Mouse (Mus musculus) macrophage (primary cell): ENCODE measurements around the gene Csf3. TPM values are rescaled to one million over a fixed set of nuclear protein-coding genes. Genes with fewer than 3 reads are reported as not detected.
"Not testable (repeated sequence)": the region's sequence is repeated elsewhere in the genome, so short reads cannot be mapped to it uniquely, and the experiment has no call there.

Experiments used
- H3K27ac ChIP-seq: fragments of 350-480 bp; formaldehyde crosslinking; 2 replicates; pipeline ENCODE4 v1.9.0; 2021
- H3K36me3 ChIP-seq: fragments of 350-480 bp; formaldehyde crosslinking; 2 replicates; pipeline ENCODE4 v1.9.0; 2021; ENCODE audit errors: inconsistent target
- H3K4me3 ChIP-seq: fragments of 350-480 bp; formaldehyde crosslinking; 2 replicates; pipeline ENCODE4 v1.9.0; 2021; ENCODE audit errors: inconsistent target
- H3K79me2 ChIP-seq: fragments of 350-480 bp; formaldehyde crosslinking; 2 replicates; pipeline ENCODE4 v1.9.0; 2021; ENCODE audit errors: inconsistent target
- WGBS: methylation state at CpG from one replicate; pipeline ENCODE4 v1.1.7; 2026; ENCODE audit warnings: inconsistent platforms; ENCODE audit not compliant: missing documents; 5-methylcytosine and 5-hydroxymethylcytosine counted together
- polyA plus RNA-seq: library from polyadenylated mRNA; stranded (reverse); fragments of 250-400 nt; gene quantifications from 3 replicates; pipeline ENCODE4 v1.2.4, GENCODE M21; 2018; ENCODE audit warnings: inconsistent platforms

The Csf3 gene
- polyA plus RNA-seq, 1 experiment from 2014 or later = not detected

DNA sequence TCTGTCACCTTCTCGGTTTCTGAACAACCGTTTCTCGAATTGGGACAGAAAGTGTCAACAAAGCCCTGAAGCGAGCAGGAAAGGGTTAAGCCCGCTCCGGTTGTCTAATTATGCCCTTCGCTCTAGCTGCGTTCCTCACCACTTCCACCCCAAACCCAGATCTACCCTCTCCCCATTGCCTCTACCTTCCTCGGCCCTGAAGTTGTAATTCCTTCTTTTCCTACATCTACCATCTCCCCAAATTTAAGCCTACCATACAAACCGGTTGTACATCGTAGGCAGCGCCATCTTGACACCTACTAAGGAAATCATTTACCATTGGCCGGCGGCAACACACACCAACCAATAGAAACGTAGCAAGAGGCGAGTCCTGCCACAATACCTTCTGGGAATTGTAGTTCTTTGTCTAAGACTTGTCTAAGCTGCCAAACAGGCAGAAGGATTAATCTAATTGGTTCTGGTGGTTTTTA lies 28.1 kb downstream of the Csf3 start, which contains the start of gene Med24:
TSS of gene Med24 (minus strand) at position 317 of the 470 bp plus-strand sequence.
- Histone ChIP-seq H3K79me2 (peaks cover 6% of the 10 kb centered on the region; the same call in 1 of the 2 replicates), H3K27ac (peak within 1 kb of the TSS; percentile 21), H3K36me3 (no peaks in the 10 kb centered on the region), H3K4me3 (peak within 1 kb of the TSS; percentile 87)
- WGBS = under 1% methylated on average over 16 of the region's 16 CpGs

DNA sequence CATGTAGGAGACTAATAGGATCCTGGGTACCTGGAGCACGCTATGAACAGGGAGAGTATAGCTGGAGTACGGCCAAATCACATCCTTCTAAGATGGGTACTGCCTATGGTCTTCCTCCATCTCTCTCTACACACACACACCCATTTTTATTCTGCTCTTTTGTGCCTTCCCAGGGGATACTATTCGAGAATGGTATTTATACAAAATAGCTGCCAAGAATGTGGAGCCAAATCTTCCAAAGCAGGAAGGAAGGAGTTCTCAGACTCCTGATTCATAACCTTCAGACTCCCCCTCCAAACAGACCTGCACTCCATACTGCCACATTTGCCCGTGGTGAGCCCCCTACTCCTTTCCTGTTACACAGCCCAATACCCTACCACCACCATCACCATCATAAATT lies 29.7 kb downstream of the Csf3 start:
- Histone ChIP-seq H3K4me3 (no peak overlapping the region), H3K36me3 (no peaks in the 10 kb centered on the region), H3K27ac (no peak overlapping the region), H3K79me2 (peaks cover 6% of the 10 kb centered on the region; the same call in 1 of the 2 replicates)
- WGBS = 86% methylated on average over 4 of the region's 4 CpGs

- Histone ChIP-seq H3K36me3 (no peaks in the 10 kb centered on the region), H3K27ac (no peak overlapping the region), H3K79me2 (peaks cover 6% of the 10 kb centered on the region; the same call in 1 of the 2 replicates), H3K4me3 (no peak overlapping the region)
- 96% methylated on average over 5 of the region's 5 CpGs for WGBS
These were observed 30.1 kb downstream of the Csf3 start for GRCm38 (mm10) chr11:98731134-98731533.

- Histone ChIP-seq H3K4me3 (no peak overlapping the region), H3K36me3 (no peaks in the 10 kb centered on the region), H3K79me2 (no peaks in the 10 kb centered on the region), H3K27ac (no peak overlapping the region)
- WGBS = 81% methylated on average over 3 of the region's 3 CpGs
These were observed 33.0 kb downstream of the Csf3 start for GRCm38 (mm10) chr11:98734020-98734419.

- Histone ChIP-seq H3K36me3 (no peaks in the 10 kb centered on the region), H3K79me2 (no peaks in the 10 kb centered on the region), H3K4me3 (no peak overlapping the region), H3K27ac (no peak overlapping the region)
- WGBS = 96% methylated on average over 4 of the region's 4 CpGs
These were observed 34.0 kb downstream of the Csf3 start for GRCm38 (mm10) chr11:98735111-98735510.

DNA sequence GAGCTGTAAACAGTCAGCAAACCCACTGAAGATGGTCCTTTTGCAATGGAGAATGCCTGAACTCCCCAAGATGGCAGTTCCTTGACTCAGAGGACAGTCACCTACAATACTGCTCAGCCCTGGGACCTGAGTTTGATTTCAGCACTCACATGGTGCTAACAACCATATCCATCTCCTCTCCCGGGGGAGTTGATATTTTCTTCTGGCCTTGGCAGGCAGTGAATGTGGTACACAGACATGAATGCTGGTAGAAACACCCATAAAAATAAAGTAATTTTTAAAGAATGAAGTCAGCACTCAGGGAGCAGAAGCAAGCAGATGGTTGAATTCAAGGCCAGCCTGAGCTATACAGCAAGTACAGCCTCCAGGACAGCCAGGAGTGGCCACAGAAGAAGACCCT lies 35.1 kb downstream of the Csf3 start:
- no peaks in the 10 kb centered on the region for H3K36me3 ChIP-seq
- H3K4me3 ChIP-seq = no peak overlapping the region
- WGBS = 91% methylated on average over 1 of the region's 1 CpGs
- H3K79me2 ChIP-seq = no peaks in the 10 kb centered on the region
- no peak overlapping the region for H3K27ac ChIP-seq

- not testable (repeated sequence) for H3K4me3 ChIP-seq, H3K79me2 ChIP-seq, H3K27ac ChIP-seq, H3K36me3 ChIP-seq
- 92% methylated on average over 2 of the region's 2 CpGs for WGBS
These were observed 36.2 kb downstream of the Csf3 start for GRCm38 (mm10) chr11:98737220-98737619.

GRCm38 (mm10) chr11:98738428-98738911 lies 37.4 kb downstream of the Csf3 start:
- H3K36me3 ChIP-seq = no peaks in the 10 kb centered on the region
- H3K4me3 ChIP-seq = no peak overlapping the region
- no peak overlapping the region for H3K27ac ChIP-seq
- WGBS = 88% methylated on average over 4 of the region's 4 CpGs
- no peaks in the 10 kb centered on the region; the same call in 1 of the 2 replicates for H3K79me2 ChIP-seq

DNA sequence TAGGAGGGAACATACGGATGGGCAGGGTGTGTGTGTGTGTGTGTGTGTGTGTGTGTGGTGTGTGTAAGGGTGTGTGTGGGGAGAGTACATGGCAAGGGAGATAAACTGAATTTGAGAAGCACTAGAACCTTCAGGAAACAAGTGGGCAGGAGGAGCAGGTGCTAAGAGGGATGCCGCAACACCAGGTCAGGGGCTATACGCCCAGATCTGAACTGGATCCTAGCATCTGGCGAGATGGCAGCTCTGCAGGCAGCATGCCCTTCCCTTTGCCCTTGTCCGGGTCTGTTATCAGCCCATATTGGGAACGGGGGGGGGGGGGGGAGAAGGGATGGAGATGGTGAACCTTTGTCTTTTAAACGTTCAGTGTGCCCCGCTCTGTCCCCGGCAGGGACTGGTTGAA lies 37.9 kb downstream of the Csf3 start:
- H3K36me3 ChIP-seq = no peaks in the 10 kb centered on the region
- H3K27ac ChIP-seq = no peak overlapping the region
- WGBS = 89% methylated on average over 9 of the region's 9 CpGs
- no peaks in the 10 kb centered on the region; the same call in 1 of the 2 replicates for H3K79me2 ChIP-seq
- no peak overlapping the region for H3K4me3 ChIP-seq

GRCm38 (mm10) chr11:98740026-98740392 lies 38.9 kb downstream of the Csf3 start:
- 58% methylated on average over 8 of the region's 8 CpGs for WGBS
- Histone ChIP-seq H3K27ac (no peak overlapping the region), H3K36me3 (no peaks in the 10 kb centered on the region), H3K79me2 (no peaks in the 10 kb centered on the region; the same call in 1 of the 2 replicates), H3K4me3 (no peak overlapping the region)

DNA sequence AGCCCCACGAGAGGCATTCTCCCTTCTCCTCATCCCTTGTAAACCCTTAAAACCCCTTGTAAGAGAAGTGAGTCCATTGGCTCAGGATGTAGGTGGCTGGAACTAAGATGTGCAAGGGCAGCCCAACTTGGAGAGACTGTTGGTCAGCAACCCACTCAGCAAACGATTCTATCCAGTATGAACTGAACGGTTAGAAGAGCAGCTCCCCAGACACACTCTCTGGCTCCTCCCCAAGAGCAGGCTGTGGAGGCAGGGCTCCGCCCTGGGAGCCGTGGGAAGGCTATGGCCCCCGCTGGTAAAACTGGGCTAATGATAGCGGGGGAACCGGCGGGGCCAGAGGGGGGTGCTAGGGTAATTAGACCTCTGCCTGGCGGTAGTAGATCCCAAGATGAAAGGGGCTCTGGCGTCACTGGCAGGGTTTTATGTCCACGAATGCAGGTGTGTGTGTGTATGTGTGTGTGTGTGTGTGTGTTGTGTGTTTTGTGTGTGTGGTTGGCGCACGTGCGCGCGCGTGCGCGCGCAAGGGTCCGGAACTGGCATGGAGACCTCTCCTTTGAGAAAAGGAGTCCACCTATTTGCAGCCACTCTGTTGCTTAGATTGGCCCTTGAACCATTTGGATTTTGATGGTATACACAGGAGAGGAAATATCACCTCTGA lies 39.5 kb downstream of the Csf3 start, which contains the start of gene Thra:
TSS of gene Thra (plus strand) at position 246 of the 658 bp plus-strand sequence.
- H3K27ac ChIP-seq = no peak within 1 kb of the TSS
- WGBS = 2% methylated on average over 20 of the region's 22 CpGs
- no peaks in the 10 kb centered on the region; the same call in 1 of the 2 replicates for H3K79me2 ChIP-seq
- H3K36me3 ChIP-seq = no peaks in the 10 kb centered on the region
- peak within 1 kb of the TSS; percentile 33 for H3K4me3 ChIP-seq

GRCm38 (mm10) chr11:98741051-98741620 lies 40.1 kb downstream of the Csf3 start:
- no peak overlapping the region for H3K27ac ChIP-seq
- H3K79me2 ChIP-seq = no peaks in the 10 kb centered on the region; the same call in 1 of the 2 replicates
- H3K36me3 ChIP-seq = no peaks in the 10 kb centered on the region
- H3K4me3 ChIP-seq = peak overlapping the region; percentile 33
- WGBS = 2% methylated on average over 17 of the region's 17 CpGs

DNA sequence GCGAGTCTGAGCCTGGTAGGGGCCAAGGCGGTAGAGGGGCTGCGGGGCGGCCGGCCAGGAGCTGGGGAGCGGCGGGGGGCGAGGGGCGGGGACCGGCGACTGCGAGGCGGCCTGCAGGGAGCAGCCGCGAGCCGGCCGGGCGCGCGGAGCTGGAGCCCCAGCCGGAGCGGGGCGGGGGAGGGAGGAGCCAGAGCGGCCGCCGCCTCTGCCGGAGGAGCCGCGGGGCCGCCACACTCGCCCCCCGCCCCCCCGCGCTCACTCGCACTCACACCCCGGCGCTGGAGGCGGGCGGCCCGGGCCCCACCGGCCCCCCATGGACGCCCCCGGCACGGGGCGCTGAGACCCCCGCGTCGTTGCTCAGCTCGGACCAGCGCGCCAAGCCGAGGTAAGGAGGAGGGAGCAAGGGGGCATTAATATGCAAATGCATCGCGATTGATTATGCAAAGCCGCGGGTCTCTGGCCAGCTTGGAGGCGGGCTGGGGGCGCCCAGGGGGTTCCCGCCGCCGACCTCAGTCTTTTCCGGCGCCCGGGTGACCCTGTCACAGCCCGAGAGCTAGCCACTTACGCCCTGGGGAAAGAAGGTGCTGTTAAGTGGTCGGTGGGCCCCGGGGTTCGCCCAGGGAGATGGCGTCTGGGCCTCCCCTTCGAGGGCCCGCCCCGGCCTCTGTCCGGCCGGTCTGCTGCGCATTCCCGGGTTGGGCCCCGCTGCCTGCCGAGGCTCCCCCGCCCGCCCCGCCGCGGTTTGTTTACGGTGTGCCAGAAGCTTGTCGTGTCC lies 40.7 kb downstream of the Csf3 start:
- under 1% methylated on average over 56 of the region's 86 CpGs for WGBS
- Histone ChIP-seq H3K79me2 (no peaks in the 10 kb centered on the region; the same call in 1 of the 2 replicates), H3K27ac (no peak overlapping the region), H3K4me3 (peak overlapping the region; percentile 47), H3K36me3 (no peaks in the 10 kb centered on the region)

DNA sequence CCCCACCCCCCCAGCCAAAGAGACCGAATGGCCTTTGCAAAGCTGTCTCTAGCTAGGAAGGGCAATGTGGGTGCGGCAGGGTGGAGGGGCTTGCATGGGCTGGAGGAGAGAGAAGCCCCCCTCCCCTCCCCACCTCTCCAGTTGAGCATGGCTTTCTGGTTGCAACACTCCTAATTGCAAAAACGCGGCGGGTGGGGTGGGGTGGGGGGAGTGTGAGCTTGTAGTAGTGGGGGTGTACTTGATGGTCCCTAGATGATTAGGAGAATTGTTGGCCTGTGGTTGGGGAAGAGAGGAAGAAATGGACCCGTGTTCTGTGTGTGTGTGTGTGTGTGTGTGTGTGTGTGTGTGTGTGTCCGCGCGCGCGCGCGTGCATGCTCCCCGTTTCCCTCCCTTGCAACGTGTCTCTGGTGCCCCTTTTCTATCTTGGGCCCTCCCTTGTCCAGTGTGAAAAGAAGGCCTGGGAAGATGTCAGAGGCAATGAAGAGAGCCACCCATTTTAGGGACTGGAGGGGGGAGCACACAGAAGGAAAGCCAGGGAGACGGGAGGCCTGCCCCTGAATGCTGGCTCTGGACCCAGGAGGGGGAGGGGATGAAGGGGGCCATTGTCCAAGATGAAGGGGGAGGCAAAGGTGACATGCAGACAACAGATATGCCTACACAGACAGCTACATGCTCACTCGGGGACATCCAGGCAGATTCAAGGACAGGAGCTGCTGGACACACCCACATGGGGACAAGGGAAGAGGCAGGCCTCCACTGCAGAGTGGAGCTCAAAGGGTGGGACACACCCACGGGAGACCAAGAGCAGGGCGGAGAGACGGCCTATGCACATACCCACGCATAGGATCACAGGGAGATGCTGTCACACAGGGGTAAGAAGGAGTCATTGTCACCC lies 41.6 kb downstream of the Csf3 start:
- Histone ChIP-seq H3K79me2 (no peaks in the 10 kb centered on the region; the same call in 1 of the 2 replicates), H3K4me3 (peak overlapping the region; percentile 47), H3K36me3 (no peaks in the 10 kb centered on the region), H3K27ac (no peak overlapping the region)
- 18% methylated on average over 20 of the region's 21 CpGs for WGBS
